Mouse (Mus musculus): Measurements from ENCODE around the gene Sema5a. TPM values are rescaled to one million over a fixed set of nuclear protein-coding genes. Genes with fewer than 3 reads are reported as not detected.
A peak's percentile ranks its signal among the peaks of the same experiment; 100 is the strongest.

The Sema5a gene
- polyA plus RNA-seq, 1 experiment from 2014 or later = 8.9 TPM

GRCm38 (mm10) chr15:32322455-32323220, 78.0 kb downstream of the Sema5a start:
- no peak for ATAC-seq (ENCODE audit: low read depth)

GRCm38 (mm10) chr15:32323224-32323623, 78.6 kb downstream of the Sema5a start:
- H3K4me2 ChIP-seq = no peak overlapping the region
- H3K9ac ChIP-seq = no peak overlapping the region
- 95% methylated on average over 4 of the region's 4 CpGs for WGBS
- no peaks in the 10 kb centered on the region for H3K27me3 ChIP-seq
- no peak overlapping the region for H3K27ac ChIP-seq (replicated peaks)
- H3K4me3 ChIP-seq = no peak overlapping the region
- no peak for ATAC-seq (ENCODE audit: low read depth)
- no peaks in the 10 kb centered on the region for H3K9me3 ChIP-seq
- no peaks in the 10 kb centered on the region for H3K4me1 ChIP-seq (replicated peaks)
- H3K36me3 ChIP-seq = no peaks in the 10 kb centered on the region

More at GRCm38 (mm10) chr15:32322455-32323220, 78.0 kb downstream of the Sema5a start:
- no peak overlapping the region for H3K4me3 ChIP-seq
- H3K9ac ChIP-seq = no peak overlapping the region
- H3K27me3 ChIP-seq = no peaks in the 10 kb centered on the region
- no peaks in the 10 kb centered on the region for H3K4me1 ChIP-seq (replicated peaks)
- H3K36me3 ChIP-seq = no peaks in the 10 kb centered on the region
- H3K4me2 ChIP-seq = no peak overlapping the region
- no peaks in the 10 kb centered on the region for H3K9me3 ChIP-seq
- H3K27ac ChIP-seq (replicated peaks) = no peak overlapping the region
- WGBS = 86% methylated on average over 5 of the region's 5 CpGs

- Histone ChIP-seq H3K9me3 (no peaks in the 10 kb centered on the region), H3K27ac (replicated peaks) (no peak overlapping the region), H3K4me2 (no peak overlapping the region), H3K9ac (no peak overlapping the region), H3K27me3 (no peaks in the 10 kb centered on the region), H3K4me3 (no peak overlapping the region), H3K36me3 (no peaks in the 10 kb centered on the region), H3K4me1 (replicated peaks) (peaks cover 5% of the 10 kb centered on the region; the same call in 1 of the 2 replicates)
- ATAC-seq (ENCODE audit: low read depth) = no peak
- WGBS = 59% methylated on average over 7 of the region's 7 CpGs
Measured at GRCm38 (mm10) chr15:32324105-32324504, 79.5 kb downstream of the Sema5a start.

GRCm38 (mm10) chr15:32328370-32329004, 83.9 kb downstream of the Sema5a start:
- Histone ChIP-seq H3K36me3 (no peaks in the 10 kb centered on the region), H3K4me2 (no peak overlapping the region), H3K9ac (no peak overlapping the region), H3K9me3 (no peaks in the 10 kb centered on the region), H3K27ac (replicated peaks) (0 out of 2 replicates have a peak overlapping the region, but pooled peaks have one; percentile 13), H3K27me3 (no peaks in the 10 kb centered on the region), H3K4me3 (no peak overlapping the region), H3K4me1 (replicated peaks) (peaks cover 24% of the 10 kb centered on the region)
- ATAC-seq (ENCODE audit: low read depth) = no peak
- WGBS = 60% methylated on average over 4 of the region's 4 CpGs

- Histone ChIP-seq H3K4me2 (no peak overlapping the region), H3K27ac (replicated peaks) (0 out of 2 replicates have a peak overlapping the region, but pooled peaks have one; percentile 13), H3K4me1 (replicated peaks) (peaks cover 31% of the 10 kb centered on the region), H3K9ac (no peak overlapping the region), H3K9me3 (no peaks in the 10 kb centered on the region), H3K4me3 (no peak overlapping the region), H3K27me3 (no peaks in the 10 kb centered on the region), H3K36me3 (no peaks in the 10 kb centered on the region)
- 66% methylated on average over 10 of the region's 10 CpGs for WGBS
- ATAC-seq (ENCODE audit: low read depth) = no peak
Measured at GRCm38 (mm10) chr15:32329670-32330330, 85.2 kb downstream of the Sema5a start.

- Histone ChIP-seq H3K9ac (no peak overlapping the region), H3K36me3 (no peaks in the 10 kb centered on the region), H3K27me3 (no peaks in the 10 kb centered on the region), H3K4me1 (replicated peaks) (peaks cover 32% of the 10 kb centered on the region), H3K4me2 (no peak overlapping the region), H3K4me3 (no peak overlapping the region), H3K27ac (replicated peaks) (no peak overlapping the region), H3K9me3 (no peaks in the 10 kb centered on the region)
- 39% methylated on average over 8 of the region's 8 CpGs for WGBS
- ATAC-seq (ENCODE audit: low read depth) = no peak
Measured at GRCm38 (mm10) chr15:32330427-32330826, 85.8 kb downstream of the Sema5a start.

- Histone ChIP-seq H3K27me3 (no peaks in the 10 kb centered on the region), H3K4me1 (replicated peaks) (peaks cover 32% of the 10 kb centered on the region), H3K9ac (no peak overlapping the region), H3K9me3 (no peaks in the 10 kb centered on the region), H3K4me2 (no peak overlapping the region), H3K36me3 (no peaks in the 10 kb centered on the region), H3K27ac (replicated peaks) (no peak overlapping the region), H3K4me3 (no peak overlapping the region)
- ATAC-seq (ENCODE audit: low read depth) = no peak
- WGBS = 42% methylated on average over 2 of the region's 2 CpGs
Measured at GRCm38 (mm10) chr15:32331037-32331436, 86.4 kb downstream of the Sema5a start.

GRCm38 (mm10) chr15:32333456-32333855, 88.8 kb downstream of the Sema5a start:
- no peak overlapping the region for H3K4me3 ChIP-seq

GRCm38 (mm10) chr15:32337810-32338209, 93.2 kb downstream of the Sema5a start:
- 91% methylated on average over 3 of the region's 3 CpGs for WGBS
- H3K36me3 ChIP-seq = no peaks in the 10 kb centered on the region
- H3K4me3 ChIP-seq = no peak overlapping the region
- H3K9me3 ChIP-seq = no peaks in the 10 kb centered on the region
- H3K27me3 ChIP-seq = no peaks in the 10 kb centered on the region
- ATAC-seq (ENCODE audit: low read depth) = no peak
- peaks cover 8% of the 10 kb centered on the region for H3K4me1 ChIP-seq (replicated peaks)
- no peak overlapping the region for H3K9ac ChIP-seq
- no peak overlapping the region for H3K4me2 ChIP-seq
- no peak overlapping the region for H3K27ac ChIP-seq (replicated peaks)

More at GRCm38 (mm10) chr15:32333456-32333855, 88.8 kb downstream of the Sema5a start:
- H3K9ac ChIP-seq = no peak overlapping the region
- H3K27ac ChIP-seq (replicated peaks) = no peak overlapping the region
- H3K4me1 ChIP-seq (replicated peaks) = peaks cover 32% of the 10 kb centered on the region
- no peaks in the 10 kb centered on the region for H3K9me3 ChIP-seq
- no peaks in the 10 kb centered on the region for H3K27me3 ChIP-seq
- WGBS = 85% methylated on average over 2 of the region's 2 CpGs
- no peak for ATAC-seq (ENCODE audit: low read depth)
- H3K36me3 ChIP-seq = no peaks in the 10 kb centered on the region
- no peak overlapping the region for H3K4me2 ChIP-seq

GRCm38 (mm10) chr15:32338721-32339290, 94.2 kb downstream of the Sema5a start:
- no peak for ATAC-seq (ENCODE audit: low read depth)
- H3K27me3 ChIP-seq = no peaks in the 10 kb centered on the region
- no peak overlapping the region for H3K4me3 ChIP-seq
- H3K4me2 ChIP-seq = no peak overlapping the region
- WGBS = 48% methylated on average over 3 of the region's 3 CpGs
- H3K9me3 ChIP-seq = no peaks in the 10 kb centered on the region
- no peaks in the 10 kb centered on the region for H3K36me3 ChIP-seq
- H3K27ac ChIP-seq (replicated peaks) = no peak overlapping the region
- H3K9ac ChIP-seq = no peak overlapping the region
- peaks cover 8% of the 10 kb centered on the region for H3K4me1 ChIP-seq (replicated peaks)

- whole genome bisulfite sequencing = 33% methylated on average over 5 of the region's 5 CpGs
- no peak overlapping the region for H3K4me3 ChIP-seq
- no peak overlapping the region for H3K27ac ChIP-seq (replicated peaks)
- H3K36me3 ChIP-seq = no peaks in the 10 kb centered on the region
- H3K4me1 ChIP-seq (replicated peaks) = peaks cover 4% of the 10 kb centered on the region
- no peak for ATAC-seq (ENCODE audit: low read depth)
- no peak overlapping the region for H3K4me2 ChIP-seq
- H3K9ac ChIP-seq = no peak overlapping the region
- no peaks in the 10 kb centered on the region for H3K27me3 ChIP-seq
- H3K9me3 ChIP-seq = no peaks in the 10 kb centered on the region
Measured at GRCm38 (mm10) chr15:32339426-32339825, 94.8 kb downstream of the Sema5a start.

GRCm38 (mm10) chr15:32341423-32341822, 96.8 kb downstream of the Sema5a start:
- Histone ChIP-seq H3K4me1 (replicated peaks) (no peaks in the 10 kb centered on the region; the same call in 1 of the 2 replicates), H3K9ac (no peak overlapping the region), H3K27me3 (no peaks in the 10 kb centered on the region), H3K27ac (replicated peaks) (no peak overlapping the region), H3K9me3 (no peaks in the 10 kb centered on the region), H3K4me2 (no peak overlapping the region), H3K4me3 (no peak overlapping the region), H3K36me3 (no peaks in the 10 kb centered on the region)
- 69% methylated on average over 2 of the region's 2 CpGs for WGBS
- ATAC-seq (ENCODE audit: low read depth) = no peak

Data from neural tube, embryonic 13.5 days (tissue).